Mouse (Mus musculus) hindbrain, embryonic 15.5 days (tissue): ENCODE data around the gene Gnb1. TPM values are rescaled to one million over a fixed set of nuclear protein-coding genes. Genes with fewer than 3 reads are reported as not detected.

Source experiments
- polyA plus RNA-seq: library from polyadenylated mRNA; unstranded; fragments of >200 nt; fragmentation: Nextera tagmentation; extraction: Ambion mirVana; gene quantifications from 2 replicates; pipeline ENCODE4 v1.2.1, GENCODE M21; 2015

Gene Gnb1
- polyA plus RNA-seq, 1 experiment from 2014 or later = 1,102 TPM

Other genes with a start within 250 kb of the Gnb1 start
- gene Faap20, start 241.6 kb upstream of the Gnb1 start, polyA plus RNA-seq = 73.8 and 75.7 TPM in 2 replicates
- gene Prkcz, start 130.0 kb upstream of the Gnb1 start, polyA plus RNA-seq = 78.8 and 87.2 TPM in 2 replicates
- 0.14 and 0.25 TPM in 2 replicates for gene Gabrd, start 93.2 kb upstream of the Gnb1 start, polyA plus RNA-seq
- 4.3 and 5.2 TPM in 2 replicates for gene Cfap74, start 82.2 kb upstream of the Gnb1 start, polyA plus RNA-seq
- gene Tmem52, start 22.2 kb upstream of the Gnb1 start, polyA plus RNA-seq = 0.17 TPM in 1 of 2 replicates, not detected in the other
- gene Nadk, start 71.0 kb downstream of the Gnb1 start, polyA plus RNA-seq = 80.6 and 85.9 TPM in 2 replicates
- 14.6 and 16.3 TPM in 2 replicates for gene Slc35e2, start 110.1 kb downstream of the Gnb1 start, polyA plus RNA-seq
- gene Cdk11b, start 133.5 kb downstream of the Gnb1 start, polyA plus RNA-seq = 49.3 and 53.0 TPM in 2 replicates
- not detected in 2 replicates for gene Gm10563, start 154.0 kb downstream of the Gnb1 start, polyA plus RNA-seq
- 4.7 and 6.5 TPM in 2 replicates for gene Mmp23, start 162.0 kb downstream of the Gnb1 start, polyA plus RNA-seq
- gene Mib2, start 177.8 kb downstream of the Gnb1 start, polyA plus RNA-seq = 50.6 and 62.2 TPM in 2 replicates
- 17.2 and 20.6 TPM in 2 replicates for gene Fndc10, start 203.0 kb downstream of the Gnb1 start, polyA plus RNA-seq
- 160 and 166 TPM in 2 replicates for gene Ssu72, start 213.4 kb downstream of the Gnb1 start, polyA plus RNA-seq
- gene Tmem240, start 243.4 kb downstream of the Gnb1 start, polyA plus RNA-seq = 23.8 and 27.0 TPM in 2 replicates